Mouse (Mus musculus): ENCODE data around the gene Grin2d. TPM values are rescaled to one million over a fixed set of nuclear protein-coding genes. Genes with fewer than 3 reads are reported as not detected.
A peak's percentile ranks its signal among the peaks of the same experiment; 100 is the strongest.
"Not testable (repeated sequence)": the region's sequence is repeated elsewhere in the genome, so short reads cannot be mapped to it uniquely, and the experiment has no call there.

Gene Grin2d
- polyA plus RNA-seq, 1 experiment from 2014 or later: not detected

- no peak overlapping the region for H3K4me3 ChIP-seq (ENCODE audit: inconsistent target)
- 95% methylated on average over 5 of the region's 5 CpGs for WGBS (ENCODE audit: missing documents)
- H3K79me2 ChIP-seq (ENCODE audit: inconsistent target): peaks cover 25% of the 10 kb centered on the region
- H3K36me3 ChIP-seq (ENCODE audit: inconsistent target): peaks cover 18% of the 10 kb centered on the region
- H3K27ac ChIP-seq: no peak overlapping the region
These were observed 36.8 kb upstream of the Grin2d start for GRCm38 (mm10) chr7:45915011-45915410.

- Histone ChIP-seq H3K79me2 (ENCODE audit: inconsistent target) (peaks cover 16% of the 10 kb centered on the region), H3K36me3 (ENCODE audit: inconsistent target) (peaks cover 23% of the 10 kb centered on the region), H3K4me3 (ENCODE audit: inconsistent target) (no peak overlapping the region), H3K27ac (no peak overlapping the region)
- 97% methylated on average over 6 of the region's 6 CpGs for WGBS (ENCODE audit: missing documents)
These were observed 35.9 kb upstream of the Grin2d start for GRCm38 (mm10) chr7:45914067-45914466.

- Histone ChIP-seq H3K36me3 (ENCODE audit: inconsistent target) (peaks cover 7% of the 10 kb centered on the region; the same call in 1 of the 2 replicates), H3K4me3 (ENCODE audit: inconsistent target) (no peak overlapping the region), H3K79me2 (ENCODE audit: inconsistent target) (no peaks in the 10 kb centered on the region), H3K27ac (no peak overlapping the region)
- WGBS (ENCODE audit: missing documents): 84% methylated on average over 16 of the region's 16 CpGs
These were observed 31.0 kb upstream of the Grin2d start for GRCm38 (mm10) chr7:45909145-45909544.

GRCm38 (mm10) chr7:45908384-45908783, 30.2 kb upstream of the Grin2d start:
- H3K79me2 ChIP-seq (ENCODE audit: inconsistent target): no peaks in the 10 kb centered on the region
- peaks cover 7% of the 10 kb centered on the region; the same call in 1 of the 2 replicates for H3K36me3 ChIP-seq (ENCODE audit: inconsistent target)
- H3K27ac ChIP-seq: peak overlapping the region; percentile 21
- H3K4me3 ChIP-seq (ENCODE audit: inconsistent target): no peak overlapping the region

- WGBS (ENCODE audit: missing documents): 77% methylated on average over 9 of the region's 9 CpGs
These were observed 28.4 kb upstream of the Grin2d start for GRCm38 (mm10) chr7:45906622-45907021.

GRCm38 (mm10) chr7:45902481-45903002, 24.4 kb upstream of the Grin2d start:
- Histone ChIP-seq H3K4me3 (ENCODE audit: inconsistent target) (no peak overlapping the region), H3K27ac (no peak overlapping the region)
- 80% methylated on average over 12 of the region's 12 CpGs for WGBS (ENCODE audit: missing documents)

More at GRCm38 (mm10) chr7:45906622-45907021, 28.4 kb upstream of the Grin2d start:
- no peaks in the 10 kb centered on the region for H3K79me2 ChIP-seq (ENCODE audit: inconsistent target)
- H3K4me3 ChIP-seq (ENCODE audit: inconsistent target): no peak overlapping the region
- no peak overlapping the region for H3K27ac ChIP-seq
- H3K36me3 ChIP-seq (ENCODE audit: inconsistent target): peaks cover 7% of the 10 kb centered on the region; the same call in 1 of the 2 replicates

GRCm38 (mm10) chr7:45901562-45901961, 23.4 kb upstream of the Grin2d start:
- H3K4me3 ChIP-seq (ENCODE audit: inconsistent target): no peak overlapping the region
- no peaks in the 10 kb centered on the region for H3K79me2 ChIP-seq (ENCODE audit: inconsistent target)
- WGBS (ENCODE audit: missing documents): 59% methylated on average over 5 of the region's 5 CpGs
- no peaks in the 10 kb centered on the region for H3K36me3 ChIP-seq (ENCODE audit: inconsistent target)
- H3K27ac ChIP-seq: no peak overlapping the region

More at GRCm38 (mm10) chr7:45902481-45903002, 24.4 kb upstream of the Grin2d start:
- no peaks in the 10 kb centered on the region for H3K79me2 ChIP-seq (ENCODE audit: inconsistent target)
- H3K36me3 ChIP-seq (ENCODE audit: inconsistent target): no peaks in the 10 kb centered on the region

GRCm38 (mm10) chr7:45898125-45898524, 19.9 kb upstream of the Grin2d start:
- not testable (repeated sequence) for H3K79me2 ChIP-seq (ENCODE audit: inconsistent target); H3K27ac ChIP-seq; H3K36me3 ChIP-seq (ENCODE audit: inconsistent target)
- WGBS (ENCODE audit: missing documents): 43% methylated on average over 4 of the region's 4 CpGs
- H3K4me3 ChIP-seq (ENCODE audit: inconsistent target): peak overlapping the region; percentile 63; the same call in 1 of the 2 replicates

- Histone ChIP-seq H3K27ac (peak overlapping the region; percentile 84), H3K36me3 (ENCODE audit: inconsistent target) (no peaks in the 10 kb centered on the region), H3K79me2 (ENCODE audit: inconsistent target) (no peaks in the 10 kb centered on the region), H3K4me3 (ENCODE audit: inconsistent target) (peak overlapping the region; percentile 63)
- 3% methylated on average over 19 of the region's 19 CpGs for WGBS (ENCODE audit: missing documents)
These were observed 19.1 kb upstream of the Grin2d start for GRCm38 (mm10) chr7:45897258-45897757.

GRCm38 (mm10) chr7:45896517-45897257, 18.5 kb upstream of the Grin2d start, which contains the start of the genes Syngr4 and Tmem143:
Gene Syngr4 (minus strand): TSS chr7:45896714.
Gene Tmem143 (plus strand): TSS chr7:45896941.
- no peaks in the 10 kb centered on the region for H3K36me3 ChIP-seq (ENCODE audit: inconsistent target)
- WGBS (ENCODE audit: missing documents): under 1% methylated on average over 35 of the region's 40 CpGs
- H3K27ac ChIP-seq: peak within 1 kb of the TSS; percentile 84
- peak within 1 kb of the TSS; percentile 63 for H3K4me3 ChIP-seq (ENCODE audit: inconsistent target)
- no peaks in the 10 kb centered on the region for H3K79me2 ChIP-seq (ENCODE audit: inconsistent target)

- Histone ChIP-seq H3K36me3 (ENCODE audit: inconsistent target) (no peaks in the 10 kb centered on the region), H3K27ac (peak overlapping the region; percentile 40; the same call in 1 of the 2 replicates), H3K4me3 (ENCODE audit: inconsistent target) (no peak overlapping the region), H3K79me2 (ENCODE audit: inconsistent target) (no peaks in the 10 kb centered on the region)
- WGBS (ENCODE audit: missing documents): 70% methylated on average over 6 of the region's 6 CpGs
These were observed 17.8 kb upstream of the Grin2d start for GRCm38 (mm10) chr7:45895931-45896516.

- no peaks in the 10 kb centered on the region for H3K79me2 ChIP-seq (ENCODE audit: inconsistent target)
These were observed 14.5 kb upstream of the Grin2d start for GRCm38 (mm10) chr7:45892651-45893050.

GRCm38 (mm10) chr7:45887246-45887645, 9.1 kb upstream of the Grin2d start:
- WGBS (ENCODE audit: missing documents): 22% methylated on average over 3 of the region's 3 CpGs
- Histone ChIP-seq H3K36me3 (ENCODE audit: inconsistent target) (peaks cover 27% of the 10 kb centered on the region), H3K79me2 (ENCODE audit: inconsistent target) (no peaks in the 10 kb centered on the region)

More at GRCm38 (mm10) chr7:45892651-45893050, 14.5 kb upstream of the Grin2d start:
- WGBS (ENCODE audit: missing documents): 96% methylated on average over 2 of the region's 2 CpGs
- Histone ChIP-seq H3K27ac (no peak overlapping the region), H3K4me3 (ENCODE audit: inconsistent target) (no peak overlapping the region), H3K36me3 (ENCODE audit: inconsistent target) (no peaks in the 10 kb centered on the region)

GRCm38 (mm10) chr7:45881011-45881410, 2.8 kb upstream of the Grin2d start:
- no peak overlapping the region for H3K27ac ChIP-seq
- H3K36me3 ChIP-seq (ENCODE audit: inconsistent target): peaks cover 89% of the 10 kb centered on the region
- 86% methylated on average over 2 of the region's 2 CpGs for WGBS (ENCODE audit: missing documents)

More at GRCm38 (mm10) chr7:45887246-45887645, 9.1 kb upstream of the Grin2d start:
- H3K27ac ChIP-seq: no peak overlapping the region
- no peak overlapping the region for H3K4me3 ChIP-seq (ENCODE audit: inconsistent target)

GRCm38 (mm10) chr7:45880531-45880930, 2.4 kb upstream of the Grin2d start:
- Histone ChIP-seq H3K79me2 (ENCODE audit: inconsistent target) (peaks cover 4% of the 10 kb centered on the region; the same call in 1 of the 2 replicates), H3K36me3 (ENCODE audit: inconsistent target) (peaks cover 93% of the 10 kb centered on the region), H3K4me3 (ENCODE audit: inconsistent target) (no peak overlapping the region), H3K27ac (no peak overlapping the region)
- 98% methylated on average over 4 of the region's 4 CpGs for WGBS (ENCODE audit: missing documents)

More at GRCm38 (mm10) chr7:45881011-45881410, 2.8 kb upstream of the Grin2d start:
- Histone ChIP-seq H3K79me2 (ENCODE audit: inconsistent target) (no peaks in the 10 kb centered on the region), H3K4me3 (ENCODE audit: inconsistent target) (no peak overlapping the region)
